Mouse (Mus musculus) stomach, postnatal 0 days (tissue): ENCODE results near the gene Tbc1d8b.

Experiments
- CTCF ChIP-seq: IDR thresholded peaks from 2 replicates; pipeline ENCODE4 v1.5.1; 2016; ENCODE audit warnings: antibody characterized with exemption, low read depth, mild to moderate bottlenecking, moderate library complexity
- EP300 ChIP-seq: optimal IDR thresholded peaks from 2 replicates; pipeline ENCODE3; 2016; ENCODE audit warnings: antibody characterized with exemption

DNA sequence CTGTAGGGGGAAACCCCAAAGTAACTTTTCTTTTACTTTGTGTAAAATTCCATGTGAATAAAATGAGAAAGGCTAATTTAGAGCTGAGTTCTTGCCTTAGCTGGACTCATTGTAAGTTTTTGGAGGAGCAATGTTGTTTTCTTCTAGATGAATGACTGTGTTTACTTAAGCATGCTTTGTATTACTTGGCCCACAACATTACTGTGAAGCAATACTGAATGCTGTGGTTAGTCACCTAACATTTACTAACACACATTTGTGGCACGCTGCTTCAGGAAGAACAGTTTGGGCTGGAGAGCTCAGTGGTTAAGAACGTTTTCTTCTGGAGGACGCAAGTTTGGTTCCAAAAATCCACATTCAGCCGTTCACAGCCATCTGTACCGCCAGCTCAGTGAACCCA is 52.3 kb downstream of the Tbc1d8b start:
- TF ChIP-seq CTCF = no peak
- TF ChIP-seq EP300 = no peak
